Mouse (Mus musculus) heart, adult 11 months (tissue): Measurements from ENCODE around the gene Ly6g6d.
"Not testable (repeated sequence)": the region's sequence is repeated elsewhere in the genome, so short reads cannot be mapped to it uniquely, and the experiment has no call there.

Experiments used
- DNase-seq: peaks from one replicate; pipeline ENCODE4 v3.0.0; 2022

Ly6g6d gene

DNA sequence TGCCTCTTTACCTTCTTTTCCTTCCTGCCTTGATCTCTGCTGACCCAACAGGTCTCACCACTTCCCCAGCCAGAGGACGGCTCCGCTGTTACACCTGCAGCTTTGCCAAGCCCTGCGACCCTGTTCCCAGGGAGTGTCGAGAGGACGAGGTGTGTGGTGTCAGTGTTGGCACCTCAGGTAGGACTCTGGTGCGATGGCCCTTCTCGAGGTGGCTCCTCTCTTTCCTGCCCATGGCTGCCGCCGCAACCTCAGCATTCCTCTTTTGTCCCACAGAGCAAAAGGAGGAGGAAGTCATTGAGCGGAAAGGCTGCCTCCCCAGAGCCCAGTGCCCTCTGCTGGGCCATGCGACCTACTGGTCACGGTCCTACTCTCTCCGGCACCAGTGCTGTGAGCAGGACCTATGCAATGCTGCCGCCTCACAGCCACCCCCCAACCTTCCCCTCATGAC, at the start of gene Ly6g6d:
Ly6g6d (minus strand) TSS at position 280 of the 448 bp plus-strand sequence.
- peak; percentile 97 for DNase-seq

GRCm38 (mm10) chr17:35127017-35127416, 49.2 kb upstream of the Ly6g6d start:
- no peak for DNase-seq

DNA sequence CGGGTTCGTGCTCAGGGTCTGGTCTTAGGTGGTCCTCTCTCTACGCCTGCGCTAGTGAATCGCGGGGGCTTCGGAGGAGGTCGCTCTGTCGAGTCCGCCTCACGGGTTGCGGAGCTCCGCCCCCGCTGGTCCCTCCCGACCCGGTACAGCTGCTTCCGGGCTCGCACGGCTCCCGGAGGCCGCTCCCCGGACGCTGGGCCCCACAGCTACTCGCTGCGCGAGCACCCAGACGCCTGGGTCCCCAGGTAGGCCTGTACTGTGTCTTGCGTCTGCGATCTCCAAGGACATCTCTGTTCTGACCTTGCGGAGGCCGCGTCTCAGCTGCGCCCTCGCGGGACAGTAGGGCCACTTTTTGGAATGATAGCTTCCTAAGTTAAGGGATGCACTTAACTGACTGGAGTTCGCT, 48.3 kb upstream of the Ly6g6d start, which contains the start of gene D17H6S53E:
D17H6S53E (plus strand) TSS at position 168 of the 406 bp plus-strand sequence.
- peak; percentile 99 for DNase-seq

- no peak for DNase-seq
Measured at GRCm38 (mm10) chr17:35125578-35125977, 47.7 kb upstream of the Ly6g6d start.

GRCm38 (mm10) chr17:35125081-35125480, 47.2 kb upstream of the Ly6g6d start:
- no peak for DNase-seq

GRCm38 (mm10) chr17:35124261-35124896, 46.5 kb upstream of the Ly6g6d start:
- not testable (repeated sequence) for DNase-seq

DNA sequence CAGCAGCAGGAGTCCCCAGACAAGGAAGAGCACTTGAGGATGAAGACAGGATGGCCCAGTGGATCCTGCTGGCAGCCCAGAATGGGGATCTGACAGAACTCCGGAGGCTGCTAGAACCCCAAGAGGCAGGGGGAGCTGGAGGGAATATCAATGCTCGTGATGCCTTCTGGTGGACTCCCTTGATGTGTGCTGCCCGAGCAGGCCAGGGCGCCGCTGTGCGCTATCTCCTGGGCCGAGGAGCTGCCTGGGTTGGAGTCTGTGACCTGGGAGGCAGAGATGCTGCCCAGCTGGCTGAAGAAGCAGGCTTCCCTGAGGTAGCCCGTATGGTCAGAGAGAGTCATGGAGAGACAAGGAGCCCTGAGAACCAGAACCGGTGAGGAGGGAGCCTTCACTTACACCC, 45.4 kb upstream of the Ly6g6d start:
- DNase-seq: peak; percentile 91

DNA sequence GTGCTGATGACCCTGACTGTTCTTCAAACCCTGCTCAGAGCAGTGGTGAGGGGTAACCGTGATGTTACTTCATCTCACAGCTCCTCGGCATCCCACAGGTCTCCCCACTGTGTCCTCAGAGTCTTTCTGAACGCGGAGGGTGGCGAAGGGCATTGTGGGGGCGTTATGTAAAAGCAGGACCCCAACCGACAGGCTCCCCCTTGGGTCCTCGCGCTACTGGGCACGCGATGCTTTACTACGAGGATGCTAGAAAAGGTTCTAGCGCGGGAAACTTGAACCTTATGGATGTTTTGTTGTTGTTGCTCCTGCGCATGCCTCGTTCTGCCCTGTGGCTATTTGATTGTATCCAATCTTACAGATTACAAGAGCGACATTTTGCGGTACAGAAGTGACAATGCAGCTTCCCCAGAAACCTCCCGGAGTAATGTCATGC, 44.0 kb upstream of the Ly6g6d start, which contains the start of gene Csnk2b:
Csnk2b (minus strand) TSS at position 183 of the 433 bp plus-strand sequence.
- peak; percentile 96 for DNase-seq

DNA sequence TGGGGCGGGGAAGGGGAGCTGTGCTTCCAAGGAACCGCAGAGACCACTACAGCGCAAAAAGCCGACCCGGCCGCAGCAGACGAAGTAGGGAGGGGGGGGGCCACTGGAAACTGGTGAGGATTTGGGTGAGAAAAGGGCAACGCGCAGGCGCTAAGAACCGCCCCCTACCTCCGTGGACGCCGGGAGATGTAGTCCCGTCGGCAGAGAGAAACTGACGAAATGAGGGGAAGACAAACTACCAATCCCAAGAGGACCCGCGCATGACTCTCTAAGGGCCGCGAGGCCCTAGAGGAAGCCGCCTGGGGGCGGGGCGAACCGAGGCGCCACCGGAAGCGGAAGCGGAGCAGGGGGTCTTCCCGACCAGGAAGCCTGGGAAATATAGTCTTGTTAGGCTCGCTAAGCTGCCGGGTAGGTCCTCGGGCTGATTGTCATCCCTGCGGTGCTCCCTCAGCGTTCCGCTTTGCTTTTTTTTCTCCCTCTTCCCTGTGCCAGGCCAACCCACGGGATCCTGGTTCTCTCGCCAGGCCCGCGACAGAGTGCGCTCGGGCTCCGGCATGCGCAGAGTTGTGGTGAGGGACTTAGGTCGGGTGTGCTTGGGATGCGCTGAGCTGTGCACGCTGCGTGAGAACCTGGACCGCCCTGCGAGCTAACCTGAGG, 43.4 kb upstream of the Ly6g6d start, which contains the start of gene Gpank1:
Gpank1 (plus strand) TSS at position 313 of the 657 bp plus-strand sequence.
- DNase-seq: peak; percentile 100

GRCm38 (mm10) chr17:35120745-35121142, 42.9 kb upstream of the Ly6g6d start:
- no peak for DNase-seq

DNA sequence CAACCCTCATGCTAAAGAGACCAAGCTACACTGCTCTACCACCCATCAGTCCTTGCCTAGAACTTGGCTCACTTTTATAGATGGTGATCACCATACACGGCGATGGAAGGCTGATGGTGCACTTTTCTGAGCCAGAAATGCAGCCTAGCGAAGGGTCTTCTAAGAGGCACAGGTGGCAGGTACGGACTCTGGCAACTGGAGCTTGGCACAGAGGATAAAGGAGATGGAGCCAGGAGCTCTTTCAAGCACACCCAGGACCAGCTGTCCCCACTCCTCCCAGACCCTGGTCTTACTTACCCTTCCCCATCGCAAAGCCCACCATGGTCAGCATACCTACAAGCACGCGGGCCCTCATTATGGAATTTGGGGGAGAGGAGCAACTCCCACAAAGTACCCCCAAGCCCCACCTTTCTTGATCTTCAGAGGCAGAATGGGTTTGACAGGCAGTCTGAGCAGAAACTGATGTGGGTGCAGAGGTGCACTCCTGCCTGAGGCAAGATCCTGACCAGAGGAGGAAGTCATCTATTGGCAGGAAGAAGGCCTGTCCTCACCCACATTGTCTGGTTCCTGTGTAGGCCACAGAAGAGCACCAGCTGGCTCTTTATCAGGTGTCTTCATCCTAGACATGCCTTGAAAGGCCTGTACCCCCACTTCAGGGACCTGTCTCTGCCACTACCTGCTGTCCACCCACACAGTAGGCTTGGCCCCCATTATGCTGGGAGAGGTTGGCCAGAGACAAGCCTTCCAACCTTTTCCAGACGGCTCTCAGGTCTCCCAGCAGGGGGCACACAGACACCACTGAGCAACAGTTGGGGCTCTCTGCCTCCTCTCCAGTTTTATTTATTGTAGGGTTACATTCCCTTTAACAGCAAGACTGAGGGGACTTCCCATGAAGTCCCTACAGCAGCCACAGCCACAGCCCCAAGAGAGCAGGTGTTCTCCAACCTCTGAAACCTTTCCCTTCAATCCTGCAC, 37.5 kb upstream of the Ly6g6d start, which contains the start of gene Ly6g5b:
Ly6g5b (minus strand) TSS at position 383 of the 974 bp plus-strand sequence.
- peak; percentile 89 for DNase-seq

GRCm38 (mm10) chr17:35111774-35112173, 33.9 kb upstream of the Ly6g6d start:
- DNase-seq: peak; percentile 91

- no peak for DNase-seq
Measured at GRCm38 (mm10) chr17:35108097-35108496, 30.2 kb upstream of the Ly6g6d start, which contains the start of gene Ly6g5c. Gene Ly6g5c, plus strand, starts transcription at chr17:35108279.

GRCm38 (mm10) chr17:35106522-35106921, 28.7 kb upstream of the Ly6g6d start:
- DNase-seq: no peak

DNA sequence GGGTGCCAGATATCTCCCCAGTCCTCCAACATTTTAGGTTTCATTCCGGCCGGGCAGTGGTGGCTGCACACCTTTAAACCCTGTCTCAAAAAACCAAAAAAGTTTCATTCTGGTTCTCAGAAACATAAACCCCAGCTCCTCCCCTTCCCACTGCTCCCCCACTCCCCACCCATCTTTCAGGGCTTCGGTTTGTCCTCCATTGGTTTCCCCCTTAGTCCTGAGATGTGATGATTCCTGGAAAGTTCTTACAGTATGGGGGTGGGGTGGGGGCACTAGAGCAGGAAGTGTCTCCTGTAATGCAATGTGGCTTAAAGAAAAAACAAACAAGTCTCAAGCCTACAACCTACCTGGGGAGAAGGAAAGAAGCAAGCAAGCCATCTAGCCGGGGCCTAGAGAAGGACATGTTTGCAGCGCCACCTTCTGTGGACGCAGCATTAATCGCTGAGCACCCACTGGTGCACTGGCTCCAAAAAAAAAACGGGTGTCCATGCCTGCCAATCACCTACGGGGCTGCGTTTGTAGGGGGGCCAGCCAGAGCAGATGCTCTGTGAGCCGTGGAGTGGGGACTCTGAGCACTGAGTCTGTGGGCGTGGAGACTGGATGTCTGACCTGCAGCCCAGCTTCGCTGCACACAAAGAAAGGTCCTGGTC, 28.0 kb upstream of the Ly6g6d start:
- no peak for DNase-seq

- DNase-seq: no peak
Measured at GRCm38 (mm10) chr17:35104754-35105153, 26.9 kb upstream of the Ly6g6d start.

DNA sequence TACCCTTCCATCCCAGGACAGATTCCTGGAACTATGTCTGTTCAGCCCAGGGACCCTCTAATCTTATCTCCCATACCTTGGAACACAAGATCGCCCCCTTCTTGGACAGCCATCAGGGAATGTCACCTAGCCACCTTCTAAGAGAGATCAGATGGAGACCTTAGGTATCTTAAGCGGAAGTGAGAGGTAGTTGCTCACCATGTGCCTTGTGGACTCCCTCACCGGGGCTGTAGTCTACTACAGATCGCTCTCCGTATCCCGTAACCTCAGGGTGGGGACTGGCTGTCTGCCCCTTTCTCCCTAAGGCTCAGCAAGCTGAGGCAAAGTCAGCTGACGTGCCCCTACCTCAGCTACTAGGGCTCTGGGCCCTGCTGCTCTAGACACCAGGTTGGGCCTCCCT, 26.2 kb upstream of the Ly6g6d start:
- no peak for DNase-seq

- DNase-seq: peak; percentile 90
Measured at GRCm38 (mm10) chr17:35103221-35103690, 25.4 kb upstream of the Ly6g6d start.

DNA sequence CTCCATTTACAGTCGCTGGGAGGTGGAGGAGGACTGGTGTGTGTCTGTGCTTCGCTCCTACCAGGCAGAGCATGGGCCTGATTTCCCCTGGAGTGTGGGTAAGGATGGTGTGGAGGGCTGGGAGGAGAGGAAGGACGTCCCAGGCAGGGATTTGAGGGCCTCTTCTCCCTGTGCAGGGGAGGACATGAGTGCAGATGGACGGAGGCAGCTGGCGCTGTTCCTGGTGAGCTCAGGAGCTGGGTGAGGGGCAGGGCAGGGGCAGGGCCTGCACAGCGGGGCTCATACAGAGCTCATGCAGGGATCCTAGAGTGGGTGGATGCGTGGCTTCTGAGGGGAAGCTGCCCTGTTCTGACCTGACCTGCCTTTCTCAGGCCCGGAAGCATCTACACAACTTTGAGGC, 24.4 kb upstream of the Ly6g6d start:
- DNase-seq: no peak

DNA sequence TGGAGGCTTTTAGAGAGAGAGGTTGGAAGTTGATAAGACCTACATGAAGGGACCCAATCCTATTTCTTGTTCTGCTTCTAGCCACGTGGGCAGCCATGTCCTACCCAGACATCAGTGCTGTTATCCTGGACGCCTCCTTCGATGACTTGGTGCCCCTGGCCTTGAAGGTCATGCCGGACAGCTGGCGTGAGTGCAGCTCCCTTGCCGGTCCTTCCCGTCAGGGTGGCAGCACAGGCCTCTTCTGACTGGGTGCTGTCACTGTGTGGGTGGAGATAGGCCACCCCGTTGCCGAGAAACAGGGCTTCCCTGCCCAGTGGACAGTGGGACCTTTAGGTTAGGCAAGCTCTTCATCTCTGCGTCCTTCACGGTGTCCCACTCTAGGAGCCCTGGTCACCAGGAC, 23.3 kb upstream of the Ly6g6d start:
- no peak for DNase-seq

- no peak for DNase-seq
Measured at GRCm38 (mm10) chr17:35100196-35100765, 22.4 kb upstream of the Ly6g6d start.
